Mouse (Mus musculus) erythroblast, embryonic 14.5 days (primary cell): ENCODE results near the gene Rbm7.

ENCODE experiments used
- GATA1 ChIP-seq: IDR thresholded peaks from 2 replicates; pipeline ENCODE4 v1.6.1; 2012; ENCODE audit warnings: low read length, inconsistent platforms, mixed read lengths
- TAL1 ChIP-seq: IDR thresholded peaks from 3 replicates; pipeline ENCODE4 v1.6.1; 2012; ENCODE audit warnings: low read length, inconsistent platforms, mixed read lengths

DNA sequence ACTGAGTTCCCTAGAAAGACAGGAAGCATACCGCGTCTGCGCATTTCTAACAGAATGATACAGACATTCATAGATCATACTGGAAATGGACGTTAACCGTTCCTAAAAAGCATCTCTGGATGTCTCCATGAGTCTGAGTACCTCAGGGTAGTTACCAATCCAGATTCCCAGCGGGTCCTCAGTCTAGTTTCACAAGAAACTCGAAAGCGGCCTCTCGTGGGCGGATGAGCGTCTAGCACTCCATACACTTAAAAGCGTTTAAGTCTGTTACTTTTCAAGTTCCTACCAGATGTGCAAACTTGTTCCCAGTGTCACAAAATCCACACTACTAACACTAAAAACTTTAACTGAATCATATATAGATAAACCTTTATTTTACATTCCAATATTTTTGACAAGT, 22.0 kb downstream of the Rbm7 start:
- TF ChIP-seq GATA1: no peak
- no peak for TF ChIP-seq TAL1
